Mouse (Mus musculus) c-Kit-positive CD71-positive TER-119-negative erythroid progenitor cells, embryonic 14.5 days (primary cell): ENCODE measurements around the gene Oaz3.
A peak's percentile ranks its signal among the peaks of the same experiment; 100 is the strongest.

ENCODE experiments used
- DNase-seq: peaks from one replicate; pipeline ENCODE4 v3.0.0-alpha.2; 2013; ENCODE audit warnings: low read depth

The Oaz3 gene

GRCm38 (mm10) chr3:94456529-94457000, 12.8 kb upstream of the Oaz3 start:
- DNase-seq = peak; percentile 89

DNA sequence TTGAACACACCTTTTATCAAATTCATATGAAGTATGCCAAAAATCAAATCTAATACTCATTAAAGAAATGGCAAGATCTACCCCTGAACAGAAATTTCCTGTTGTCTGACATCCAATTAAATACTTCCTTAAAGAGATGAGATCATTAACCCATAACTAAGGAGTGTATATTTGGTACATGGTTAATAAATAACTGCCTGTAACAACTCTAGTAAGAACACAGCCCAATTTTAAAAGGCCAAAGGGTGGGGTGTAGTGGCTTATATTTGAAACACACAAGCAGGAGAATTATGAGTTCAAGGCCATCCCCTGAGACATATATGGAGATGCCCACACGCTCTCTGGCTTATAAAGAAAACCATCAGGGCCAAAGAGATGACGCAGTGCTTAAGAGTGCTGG, 5.7 kb upstream of the Oaz3 start:
- no peak for DNase-seq

DNA sequence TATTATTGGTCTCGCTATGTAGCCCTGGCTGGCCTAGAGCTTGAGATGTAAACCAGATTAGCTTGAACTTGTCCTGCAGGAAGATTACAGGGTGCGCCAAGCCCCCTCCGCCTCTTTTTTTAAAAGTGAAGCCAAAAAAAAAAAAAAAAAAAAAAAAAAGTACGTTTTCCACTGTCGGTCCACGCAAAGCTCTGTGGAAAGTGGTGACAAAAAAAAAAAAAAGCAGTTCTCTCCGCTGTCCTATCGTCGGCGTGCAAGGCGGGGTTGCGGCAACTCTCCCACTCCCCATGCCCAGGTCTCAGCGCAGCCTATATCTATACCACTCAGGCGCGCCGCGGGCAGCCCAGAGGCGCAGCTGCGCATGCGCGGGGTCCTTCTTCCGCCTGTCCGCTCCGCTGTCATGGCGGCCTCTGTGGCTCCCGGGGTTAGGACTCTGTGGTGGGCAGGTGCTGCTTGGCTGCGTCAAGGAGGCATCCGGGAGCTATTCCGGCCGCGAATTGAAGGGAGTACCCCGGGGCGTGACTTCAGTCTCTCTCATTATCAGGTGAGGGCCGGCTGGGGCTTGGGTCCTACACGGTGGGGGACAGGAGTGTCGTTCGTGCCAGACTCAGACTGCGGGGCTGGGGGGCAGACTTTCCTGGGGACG, 641 bp downstream of the Oaz3 start, which contains the start of gene Mrpl9:
TSS of gene Mrpl9 (plus strand) at position 368 of the 646 bp plus-strand sequence.
- peak; percentile 84 for DNase-seq

GRCm38 (mm10) chr3:94441182-94441581, 2.5 kb downstream of the Oaz3 start:
- no peak for DNase-seq

GRCm38 (mm10) chr3:94436420-94436819, 7.3 kb downstream of the Oaz3 start:
- no peak for DNase-seq

DNA sequence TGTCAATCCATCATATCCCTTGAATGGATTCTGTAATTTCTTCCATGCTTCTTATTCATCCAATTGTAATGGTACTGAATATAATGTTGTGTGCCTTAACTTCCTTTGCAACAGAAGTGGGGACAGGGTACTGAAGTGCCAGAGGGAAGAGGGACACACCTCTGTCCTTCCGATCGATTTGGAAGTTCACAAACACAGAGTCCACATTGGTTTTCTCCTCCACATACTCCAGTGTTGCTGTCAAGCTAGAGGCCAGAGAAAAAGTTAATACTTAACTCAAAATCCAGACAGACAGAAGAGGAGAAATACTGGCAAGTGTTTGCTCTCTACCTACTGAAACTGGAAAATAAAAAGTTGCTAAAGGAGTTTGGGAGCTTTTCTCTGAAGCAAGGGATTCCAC, 9.4 kb downstream of the Oaz3 start:
- no peak for DNase-seq

DNA sequence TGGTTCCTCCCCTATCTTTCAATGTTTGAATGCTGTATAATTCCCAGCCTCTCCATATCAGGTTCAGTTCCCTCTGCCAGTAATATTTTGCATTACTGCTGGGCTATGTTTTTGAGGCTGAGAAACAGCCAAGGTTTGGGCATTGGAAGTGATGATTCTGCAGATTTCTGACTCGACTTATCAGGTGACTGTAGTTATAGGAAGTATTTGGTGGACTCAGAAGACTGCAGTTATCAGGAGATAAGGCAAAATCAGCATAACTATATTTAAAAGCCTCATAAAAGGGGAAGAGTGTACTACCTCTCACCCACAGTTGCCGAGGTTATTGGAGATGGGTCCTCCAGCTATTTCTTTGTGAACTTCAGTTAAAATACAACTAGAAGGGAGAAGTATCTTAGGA, 12.7 kb downstream of the Oaz3 start:
- DNase-seq = no peak

- peak; percentile 81 for DNase-seq
These were observed 30.6 kb downstream of the Oaz3 start, which contains the start of gene Tdrkh for GRCm38 (mm10) chr3:94413031-94413679. Gene Tdrkh (plus strand): TSS chr3:94413273.

DNA sequence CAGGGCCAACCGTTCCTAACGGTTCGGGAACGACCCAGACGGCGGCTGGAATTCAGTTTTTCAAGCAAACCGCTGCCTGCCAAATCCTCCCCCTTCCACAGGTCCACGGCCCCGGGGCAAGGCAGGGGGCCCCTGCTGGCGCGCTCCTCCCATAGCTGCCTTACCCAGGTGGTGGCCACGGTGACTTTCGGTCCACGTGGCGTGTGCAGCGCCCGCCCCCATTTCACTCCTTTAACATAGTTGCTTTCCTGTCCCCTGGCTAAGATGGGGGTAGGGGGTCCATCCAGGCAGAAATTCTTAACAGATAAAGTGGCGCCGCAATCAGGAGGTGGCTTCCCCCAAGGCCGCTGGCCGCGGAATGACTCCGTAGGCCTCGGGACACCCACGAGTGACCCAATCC, 31.2 kb downstream of the Oaz3 start:
- no peak for DNase-seq

DNA sequence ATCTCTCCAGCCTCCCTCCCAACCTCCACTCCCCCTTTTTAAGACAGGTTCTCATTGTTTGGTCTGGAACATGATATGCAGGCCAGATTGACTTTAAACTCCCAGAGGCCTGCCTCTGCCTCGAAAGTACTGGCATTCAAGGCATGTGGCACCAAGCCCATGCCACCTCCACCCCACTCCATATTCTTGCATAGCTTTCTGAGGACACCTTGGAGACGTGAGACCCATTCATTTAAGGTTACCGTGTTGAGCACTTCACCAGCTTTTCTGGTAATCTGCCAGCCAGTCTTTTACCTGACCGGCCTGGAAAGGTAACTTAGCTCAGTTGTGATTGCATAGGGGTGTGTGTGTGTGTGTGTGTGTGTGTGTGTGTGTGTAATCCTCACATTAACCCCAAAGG, 38.2 kb downstream of the Oaz3 start:
- no peak for DNase-seq

DNA sequence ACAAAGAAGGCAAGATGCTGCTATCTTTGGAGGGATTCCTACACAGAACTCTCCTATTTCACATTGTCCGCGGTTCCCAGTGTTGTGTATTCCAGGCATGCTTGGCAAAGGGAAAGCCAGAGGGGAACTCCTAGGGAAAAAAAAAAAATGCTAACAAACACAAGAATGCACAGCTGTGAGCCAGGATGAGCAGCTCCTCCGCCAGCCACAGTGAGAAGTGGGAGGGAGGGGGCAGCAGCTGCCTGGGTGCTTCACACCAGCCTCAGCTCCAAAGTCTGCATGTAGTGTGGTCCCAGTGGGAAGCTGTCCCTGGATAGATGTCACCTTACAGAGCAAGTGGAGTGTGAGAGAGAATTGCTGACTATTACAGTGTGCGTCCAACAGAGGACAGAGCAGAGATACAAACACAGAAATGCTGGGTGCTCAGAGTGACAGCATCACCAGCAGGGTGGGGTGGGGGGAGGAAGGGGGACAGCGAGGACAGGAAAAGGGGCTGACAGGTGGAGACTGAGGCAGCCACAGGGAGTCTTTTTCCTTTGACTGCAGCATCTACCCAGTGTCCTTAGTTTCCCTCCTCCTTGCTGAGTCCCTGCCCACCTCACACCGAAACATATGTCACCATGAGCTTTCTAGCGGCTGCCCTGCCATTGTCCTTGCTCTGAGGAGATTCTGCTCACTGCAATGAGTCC, 39.2 kb downstream of the Oaz3 start:
- no peak for DNase-seq

DNA sequence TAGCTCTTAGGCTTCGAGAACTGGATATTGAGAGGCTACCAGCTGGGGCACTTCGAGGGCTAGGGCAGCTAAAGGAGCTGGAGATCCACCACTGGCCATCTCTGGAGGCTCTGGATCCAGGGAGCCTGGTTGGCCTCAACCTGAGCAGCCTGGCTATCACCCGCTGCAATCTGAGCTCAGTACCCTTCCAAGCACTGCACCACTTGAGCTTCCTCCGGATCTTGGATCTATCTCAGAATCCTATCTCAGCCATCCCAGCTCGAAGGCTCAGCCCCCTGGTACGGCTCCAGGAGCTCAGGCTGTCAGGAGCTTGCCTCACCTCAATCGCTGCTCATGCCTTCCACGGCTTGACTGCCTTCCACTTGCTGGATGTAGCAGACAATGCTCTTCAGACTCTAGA, 41.3 kb downstream of the Oaz3 start:
- DNase-seq = no peak

- DNase-seq = no peak
These were observed 43.9 kb downstream of the Oaz3 start for GRCm38 (mm10) chr3:94399663-94400310.

- DNase-seq = no peak
These were observed 44.7 kb downstream of the Oaz3 start for GRCm38 (mm10) chr3:94398943-94399481.

DNA sequence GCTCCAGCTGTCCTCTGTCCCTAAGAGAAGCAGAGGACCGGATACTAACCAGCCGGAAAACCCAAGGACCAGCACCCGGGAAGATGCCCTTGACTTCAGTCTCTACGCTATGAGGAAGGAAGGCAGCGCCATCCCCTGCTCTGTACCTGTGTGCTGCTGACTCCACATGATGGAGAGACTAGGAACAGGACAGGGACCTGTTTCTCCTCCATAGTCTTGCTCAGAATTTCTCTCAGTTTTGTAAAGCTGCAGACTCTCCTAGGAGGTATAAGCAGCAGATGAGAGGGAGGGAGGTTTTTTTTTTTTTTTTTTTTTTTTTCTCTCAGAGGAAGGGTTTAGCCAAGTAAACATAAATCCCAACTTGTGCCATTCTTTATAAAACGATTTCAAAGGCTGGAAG, 45.5 kb downstream of the Oaz3 start, which contains the start of gene Lingo4:
TSS of gene Lingo4 (plus strand) at position 301 of the 400 bp plus-strand sequence.
- no peak for DNase-seq

- no peak for DNase-seq
These were observed 46.9 kb downstream of the Oaz3 start for GRCm38 (mm10) chr3:94396851-94397250.

DNA sequence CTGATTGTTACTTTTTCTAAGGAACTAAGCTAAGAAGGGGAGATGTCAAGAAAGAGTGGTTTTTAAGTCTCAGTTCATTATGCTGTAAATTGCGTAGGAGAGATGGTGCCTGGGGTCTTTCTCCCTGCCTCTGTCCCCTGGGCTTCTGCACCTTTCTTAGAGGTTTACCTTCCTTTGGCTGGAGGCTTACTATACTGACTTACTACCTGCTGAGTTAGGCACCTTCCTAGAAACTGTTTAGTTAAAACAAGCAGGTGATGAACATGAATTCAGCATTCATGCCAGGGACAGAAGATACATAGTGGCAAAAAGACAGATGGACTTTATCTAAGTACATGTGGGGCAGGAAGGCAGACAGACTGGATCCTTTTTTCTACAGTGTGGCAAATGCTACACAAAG, 47.4 kb downstream of the Oaz3 start:
- no peak for DNase-seq

DNA sequence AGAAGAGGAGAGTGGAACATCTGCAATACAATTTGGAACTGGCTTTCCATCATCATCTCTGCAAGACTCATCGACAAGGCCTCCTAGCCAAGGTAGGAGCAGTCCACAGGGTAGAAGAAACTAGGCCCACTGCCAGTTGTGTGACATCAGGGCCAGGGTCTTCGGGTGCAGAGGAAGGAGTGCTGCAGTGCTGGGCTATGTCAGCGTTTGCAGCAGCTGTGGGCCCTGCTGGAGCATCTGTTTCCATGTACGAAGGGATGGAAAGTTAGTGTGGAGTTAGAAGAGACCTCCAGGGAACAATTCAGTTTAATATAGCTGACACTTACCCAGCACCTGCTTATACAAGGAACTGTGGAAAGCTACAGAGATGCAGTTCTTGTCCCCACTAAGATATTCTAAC, 50.7 kb downstream of the Oaz3 start:
- no peak for DNase-seq

- no peak for DNase-seq
These were observed 51.6 kb downstream of the Oaz3 start for GRCm38 (mm10) chr3:94392128-94392527.

GRCm38 (mm10) chr3:94391001-94391400, 52.7 kb downstream of the Oaz3 start:
- no peak for DNase-seq

GRCm38 (mm10) chr3:94389420-94389819, 54.3 kb downstream of the Oaz3 start:
- no peak for DNase-seq

DNA sequence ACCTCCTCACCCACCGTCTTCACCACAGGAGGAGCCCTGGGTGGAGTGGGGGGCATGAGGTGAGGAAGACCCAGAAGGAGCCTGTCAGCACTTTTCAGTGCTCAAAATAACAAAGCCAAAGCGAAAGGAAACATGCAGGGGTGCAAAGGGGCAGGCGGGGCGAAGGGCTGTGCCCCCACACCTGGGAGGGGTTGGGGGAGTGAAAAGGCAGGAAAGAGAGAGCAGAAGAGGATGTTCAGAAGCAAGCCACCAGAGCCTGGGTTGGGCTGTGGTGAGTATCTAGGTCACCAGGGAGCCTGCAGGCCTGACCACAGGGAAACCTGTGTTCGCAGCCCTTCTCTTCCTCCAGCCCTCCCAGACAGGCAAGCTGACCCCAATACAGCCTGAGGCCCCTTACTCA, 55.7 kb downstream of the Oaz3 start:
- DNase-seq = no peak
